Mouse (Mus musculus) thymus, adult 2 months (tissue): ENCODE results near the gene 2510039O18Rik.

Experiments
- CTCF ChIP-seq: fragments of 200-500 bp; IDR thresholded peaks from 2 replicates; pipeline ENCODE4 v1.5.1; 2012; ENCODE audit warnings: mild to moderate bottlenecking, control low read depth, low read length, moderate library complexity, borderline replicate concordance; ENCODE audit not compliant: control insufficient read depth, poor library complexity, insufficient read depth; ENCODE audit errors: extremely low read depth
- POLR2A ChIP-seq: fragments of 200-500 bp; IDR thresholded peaks from 2 replicates; pipeline ENCODE4 v1.6.1; 2012; ENCODE audit warnings: mild to moderate bottlenecking, low read length, control low read depth, moderate library complexity; ENCODE audit not compliant: control insufficient read depth, poor library complexity, insufficient read depth; ENCODE audit errors: extremely low read depth

DNA sequence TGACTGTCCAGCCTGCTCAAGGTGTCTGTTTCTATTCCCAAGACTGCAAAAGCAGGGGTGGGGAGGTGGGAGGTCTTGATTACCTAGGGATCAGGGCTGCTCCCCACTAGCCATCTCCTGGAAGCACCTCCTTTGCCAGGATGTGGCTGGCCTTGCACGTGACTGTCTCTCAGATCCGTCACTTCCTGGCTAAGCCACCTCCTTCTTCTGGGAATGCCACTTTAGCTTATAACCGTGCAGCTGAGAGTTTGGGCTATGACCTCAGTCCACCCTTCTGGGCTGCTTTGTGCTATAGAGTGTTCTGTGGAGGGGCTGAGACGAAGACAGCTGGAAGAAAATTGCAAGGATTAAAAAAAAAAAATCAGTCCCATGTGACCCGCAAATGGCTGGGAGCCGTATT is 22.1 kb downstream of the 2510039O18Rik start:
- TF ChIP-seq POLR2A (no peak), CTCF (no peak)
